Mouse (Mus musculus) forebrain, embryonic 10.5 days (tissue): ENCODE measurements at regions not wholly inside any gene's neighbourhood (a gene's known extent, or its start where the extent isn't known, plus 50 kb on each side); places are given as distances from the start of the nearest gene placed in this dataset.

Source experiments
- DNase-seq: peaks from one replicate; pipeline ENCODE4 v3.0.0-alpha.2; 2017; ENCODE audit warnings: low spot score; ENCODE audit errors: extremely low spot score
- H3K27ac ChIP-seq: fragments of 300-500 bp; sonication (generic); 2 replicates; pipeline ENCODE4 v1.5.1; 2016; ENCODE audit warnings: mild to moderate bottlenecking
- H3K27me3 ChIP-seq: fragments of 300-500 bp; sonication (generic); 2 replicates; pipeline ENCODE4 v1.6.1; 2016; ENCODE audit warnings: mild to moderate bottlenecking; ENCODE audit not compliant: poor library complexity, severe bottlenecking
- H3K36me3 ChIP-seq: fragments of 300-500 bp; sonication (generic); replicated peaks from 2 replicates; pipeline ENCODE4 v1.6.1; 2016; ENCODE audit warnings: mild to moderate bottlenecking, moderate library complexity
- H3K4me1 ChIP-seq: fragments of 300-500 bp; sonication (generic); 2 replicates; pipeline ENCODE4 v1.6.1; 2016
- H3K4me3 ChIP-seq: fragments of 300-500 bp; sonication (generic); 2 replicates; pipeline ENCODE4 v1.5.1; 2016; ENCODE audit warnings: mild to moderate bottlenecking, moderate library complexity
- H3K9me3 ChIP-seq: fragments of 300-500 bp; sonication (generic); 2 replicates; pipeline ENCODE4 v1.6.1; 2016; ENCODE audit warnings: mild to moderate bottlenecking, moderate library complexity
- WGBS: fragments of 180-500 bp; shearing (Covaris S2); methylation state at CpG from one replicate; pipeline ENCODE4 v1.1.7; 2016; 5-methylcytosine and 5-hydroxymethylcytosine counted together

GRCm38 (mm10) chr16:30672776-30673550 lies 73.4 kb downstream of the Fam43a start:
- 76% methylated on average over 15 of the region's 15 CpGs for WGBS
- H3K4me3 ChIP-seq, result no peak overlapping the region
- H3K9me3 ChIP-seq, result no peaks in the 10 kb centered on the region

GRCm38 (mm10) chr16:30673662-30674061 lies 74.1 kb downstream of the Fam43a start:
- Histone ChIP-seq H3K4me3 (no peak overlapping the region), H3K9me3 (no peaks in the 10 kb centered on the region), H3K4me1 (peaks cover 3% of the 10 kb centered on the region; the same call in 1 of the 2 replicates), H3K27ac (no peak overlapping the region), H3K36me3 (no peaks in the 10 kb centered on the region), H3K27me3 (no peaks in the 10 kb centered on the region)
- WGBS, result 91% methylated on average over 14 of the region's 15 CpGs
- no peak for DNase-seq

More at GRCm38 (mm10) chr16:30672776-30673550, 73.4 kb downstream of the Fam43a start:
- Histone ChIP-seq H3K36me3 (no peaks in the 10 kb centered on the region), H3K27me3 (no peaks in the 10 kb centered on the region), H3K4me1 (0 out of 2 replicates have a peak, but pooled peaks cover 3% of the 10 kb centered on the region), H3K27ac (no peak overlapping the region)
- DNase-seq, result no peak

- no peak for DNase-seq
- 69% methylated on average over 4 of the region's 4 CpGs for WGBS
These were observed 76.3 kb downstream of the Fam43a start for GRCm38 (mm10) chr16:30675829-30676228.

GRCm38 (mm10) chr16:30677016-30677415 lies 77.5 kb downstream of the Fam43a start:
- Histone ChIP-seq H3K36me3 (no peaks in the 10 kb centered on the region), H3K4me1 (peaks cover 3% of the 10 kb centered on the region; the same call in 1 of the 2 replicates), H3K9me3 (no peaks in the 10 kb centered on the region), H3K4me3 (no peak overlapping the region), H3K27ac (no peak overlapping the region), H3K27me3 (no peaks in the 10 kb centered on the region)
- no peak for DNase-seq
- WGBS, result 90% methylated on average over 4 of the region's 4 CpGs

More at GRCm38 (mm10) chr16:30675829-30676228, 76.3 kb downstream of the Fam43a start:
- Histone ChIP-seq H3K4me3 (no peak overlapping the region), H3K27ac (no peak overlapping the region), H3K36me3 (no peaks in the 10 kb centered on the region), H3K4me1 (peaks cover 3% of the 10 kb centered on the region; the same call in 1 of the 2 replicates), H3K9me3 (no peaks in the 10 kb centered on the region), H3K27me3 (no peaks in the 10 kb centered on the region)

- Histone ChIP-seq H3K9me3 (no peaks in the 10 kb centered on the region), H3K27me3 (no peaks in the 10 kb centered on the region), H3K4me3 (no peak overlapping the region), H3K27ac (no peak overlapping the region), H3K36me3 (no peaks in the 10 kb centered on the region), H3K4me1 (peaks cover 2% of the 10 kb centered on the region; the same call in 1 of the 2 replicates)
- 90% methylated on average over 7 of the region's 7 CpGs for WGBS
- DNase-seq, result no peak
These were observed 78.6 kb downstream of the Fam43a start for GRCm38 (mm10) chr16:30677896-30678707.

- 85% methylated on average over 9 of the region's 9 CpGs for WGBS
- DNase-seq, result no peak
- no peak overlapping the region for H3K27ac ChIP-seq
- H3K9me3 ChIP-seq, result no peaks in the 10 kb centered on the region
- H3K4me1 ChIP-seq, result no peaks in the 10 kb centered on the region; the same call in 1 of the 2 replicates
- H3K27me3 ChIP-seq, result no peaks in the 10 kb centered on the region
- H3K36me3 ChIP-seq, result no peaks in the 10 kb centered on the region
- no peak overlapping the region for H3K4me3 ChIP-seq
These were observed 79.4 kb downstream of the Fam43a start for GRCm38 (mm10) chr16:30678708-30679492.

GRCm38 (mm10) chr16:30679493-30679811 lies 79.9 kb downstream of the Fam43a start:
- no peaks in the 10 kb centered on the region; the same call in 1 of the 2 replicates for H3K4me1 ChIP-seq
- 0 out of 2 replicates have a peak, but pooled peaks cover 5% of the 10 kb centered on the region for H3K9me3 ChIP-seq
- H3K27ac ChIP-seq, result no peak overlapping the region
- no peak overlapping the region for H3K4me3 ChIP-seq
- H3K36me3 ChIP-seq, result no peaks in the 10 kb centered on the region
- H3K27me3 ChIP-seq, result no peaks in the 10 kb centered on the region
- DNase-seq, result no peak
- WGBS, result 84% methylated on average over 3 of the region's 3 CpGs

- no peaks in the 10 kb centered on the region for H3K36me3 ChIP-seq
- 83% methylated on average over 4 of the region's 4 CpGs for WGBS
- no peak overlapping the region for H3K27ac ChIP-seq
- 0 out of 2 replicates have a peak, but pooled peaks cover 7% of the 10 kb centered on the region for H3K9me3 ChIP-seq
- no peak for DNase-seq
- H3K4me3 ChIP-seq, result no peak overlapping the region
- H3K27me3 ChIP-seq, result no peaks in the 10 kb centered on the region
- no peaks in the 10 kb centered on the region; the same call in 1 of the 2 replicates for H3K4me1 ChIP-seq
These were observed 81.9 kb downstream of the Fam43a start for GRCm38 (mm10) chr16:30681421-30681820.

GRCm38 (mm10) chr16:30683986-30684385 lies 84.5 kb downstream of the Fam43a start:
- no peak overlapping the region for H3K27ac ChIP-seq
- 95% methylated on average over 3 of the region's 3 CpGs for WGBS
- H3K4me1 ChIP-seq, result no peaks in the 10 kb centered on the region
- H3K36me3 ChIP-seq, result no peaks in the 10 kb centered on the region
- no peak for DNase-seq
- no peaks in the 10 kb centered on the region for H3K27me3 ChIP-seq
- H3K9me3 ChIP-seq, result 0 out of 2 replicates have a peak, but pooled peaks cover 7% of the 10 kb centered on the region
- H3K4me3 ChIP-seq, result no peak overlapping the region

- no peaks in the 10 kb centered on the region for H3K27me3 ChIP-seq
- no peak for DNase-seq
- no peaks in the 10 kb centered on the region for H3K36me3 ChIP-seq
- WGBS, result 76% methylated on average over 6 of the region's 6 CpGs
- 0 out of 2 replicates have a peak, but pooled peaks cover 7% of the 10 kb centered on the region for H3K9me3 ChIP-seq
- H3K4me3 ChIP-seq, result no peak overlapping the region
- no peaks in the 10 kb centered on the region for H3K4me1 ChIP-seq
- H3K27ac ChIP-seq, result no peak overlapping the region
These were observed 87.0 kb downstream of the Fam43a start for GRCm38 (mm10) chr16:30686536-30686935.

- H3K36me3 ChIP-seq, result no peaks in the 10 kb centered on the region
- H3K9me3 ChIP-seq, result 0 out of 2 replicates have a peak, but pooled peaks cover 7% of the 10 kb centered on the region
- no peak overlapping the region for H3K27ac ChIP-seq
- no peaks in the 10 kb centered on the region for H3K27me3 ChIP-seq
- no peaks in the 10 kb centered on the region for H3K4me1 ChIP-seq
- no peak for DNase-seq
- no peak overlapping the region for H3K4me3 ChIP-seq
- WGBS, result 86% methylated on average over 6 of the region's 6 CpGs
These were observed 87.7 kb downstream of the Fam43a start for GRCm38 (mm10) chr16:30687225-30687624.

- H3K27ac ChIP-seq, result no peak overlapping the region
- no peak overlapping the region for H3K4me3 ChIP-seq
- WGBS, result 86% methylated on average over 8 of the region's 8 CpGs
- peaks cover 4% of the 10 kb centered on the region; the same call in 1 of the 2 replicates for H3K4me1 ChIP-seq
- H3K9me3 ChIP-seq, result 0 out of 2 replicates have a peak, but pooled peaks cover 7% of the 10 kb centered on the region
- no peaks in the 10 kb centered on the region for H3K27me3 ChIP-seq
- no peaks in the 10 kb centered on the region for H3K36me3 ChIP-seq
- DNase-seq, result no peak
These were observed 88.2 kb downstream of the Fam43a start for GRCm38 (mm10) chr16:30687682-30688081.
